Mouse (Mus musculus) neural tube, embryonic 11.5 days (tissue): ENCODE results near the gene Gm47985. TPM values are rescaled to one million over a fixed set of nuclear protein-coding genes. Genes with fewer than 3 reads are reported as not detected.
"Not testable (repeated sequence)": the region's sequence is repeated elsewhere in the genome, so short reads cannot be mapped to it uniquely, and the experiment has no call there.

Experiments used
- ATAC-seq: fragments of 200-750 bp; cut with Nextera tagmentation; 2 replicates; pipeline ENCODE4 v1.8.0; 2017; ENCODE audit warnings: moderate number of reproducible peaks, mild to moderate bottlenecking, moderate TSS enrichment, moderate library complexity; ENCODE audit not compliant: insufficient read depth, low FRiP score, low TSS enrichment
- DNase-seq: peaks from one replicate; pipeline ENCODE4 v3.0.0-alpha.2; 2015; ENCODE audit warnings: low spot score
- H3K27ac ChIP-seq: fragments of 300-500 bp; sonication (generic); 2 replicates; pipeline ENCODE4 v1.5.1; 2014; ENCODE audit warnings: low read depth, mild to moderate bottlenecking, low read length
- H3K27me3 ChIP-seq: fragments of 300-500 bp; sonication (generic); 2 replicates; pipeline ENCODE4 v1.6.1; 2014; ENCODE audit warnings: mild to moderate bottlenecking, low read length, mixed read lengths; ENCODE audit not compliant: control insufficient read depth, insufficient read depth
- H3K36me3 ChIP-seq: fragments of 300-500 bp; sonication (generic); 2 replicates; pipeline ENCODE4 v1.6.1; 2014; ENCODE audit warnings: mild to moderate bottlenecking, low read length, moderate library complexity, mixed read lengths; ENCODE audit not compliant: control insufficient read depth, insufficient read depth
- H3K4me1 ChIP-seq: fragments of 300-500 bp; sonication (generic); 2 replicates; pipeline ENCODE4 v1.6.1; 2014; ENCODE audit warnings: low read length, mixed read lengths; ENCODE audit not compliant: control insufficient read depth, insufficient read depth
- H3K4me2 ChIP-seq: fragments of 300-500 bp; sonication (generic); 2 replicates; pipeline ENCODE4 v1.6.1; 2014; ENCODE audit warnings: low read depth, mild to moderate bottlenecking, moderate library complexity
- H3K4me3 ChIP-seq: fragments of 300-500 bp; sonication (generic); 2 replicates; pipeline ENCODE4 v1.5.1; 2014; ENCODE audit warnings: low read depth, low read length
- H3K9ac ChIP-seq: fragments of 300-500 bp; sonication (generic); 2 replicates; pipeline ENCODE4 v1.6.1; 2014; ENCODE audit warnings: mild to moderate bottlenecking, low read length
- H3K9me3 ChIP-seq: fragments of 300-500 bp; sonication (generic); 2 replicates; pipeline ENCODE4 v1.6.1; 2016; ENCODE audit warnings: low read length; ENCODE audit not compliant: control insufficient read depth
- WGBS: fragments of 180-500 bp; shearing (Covaris S2); extraction: QIAGEN DNeasy Blood & Tissue Kit; methylation state at CpG from one replicate; pipeline ENCODE4 v1.1.7; 2014; 5-methylcytosine and 5-hydroxymethylcytosine counted together
- polyA plus RNA-seq: library from polyadenylated mRNA; unstranded; fragments of >200 nt; fragmentation: Nextera tagmentation; extraction: Ambion mirVana; gene quantifications from 2 replicates; pipeline ENCODE4 v1.2.1, GENCODE M21; 2014

Gene Gm47985
- polyA plus RNA-seq, 1 experiment from 2014 or later = 0.46 TPM

- no peak overlapping the region for H3K4me3 ChIP-seq
- H3K36me3 ChIP-seq = no peaks in the 10 kb centered on the region
- no peak overlapping the region for H3K9ac ChIP-seq
- ATAC-seq = no peak
- H3K9me3 ChIP-seq = no peaks in the 10 kb centered on the region
- H3K27me3 ChIP-seq = no peaks in the 10 kb centered on the region
- WGBS = 72% methylated on average over 2 of the region's 2 CpGs
- no peaks in the 10 kb centered on the region for H3K4me1 ChIP-seq
- H3K27ac ChIP-seq = no peak overlapping the region
- no peak overlapping the region for H3K4me2 ChIP-seq
- DNase-seq = no peak
Observed at GRCm38 (mm10) chr1:151171572-151172461, 10.5 kb upstream of the Gm47985 start.

DNA sequence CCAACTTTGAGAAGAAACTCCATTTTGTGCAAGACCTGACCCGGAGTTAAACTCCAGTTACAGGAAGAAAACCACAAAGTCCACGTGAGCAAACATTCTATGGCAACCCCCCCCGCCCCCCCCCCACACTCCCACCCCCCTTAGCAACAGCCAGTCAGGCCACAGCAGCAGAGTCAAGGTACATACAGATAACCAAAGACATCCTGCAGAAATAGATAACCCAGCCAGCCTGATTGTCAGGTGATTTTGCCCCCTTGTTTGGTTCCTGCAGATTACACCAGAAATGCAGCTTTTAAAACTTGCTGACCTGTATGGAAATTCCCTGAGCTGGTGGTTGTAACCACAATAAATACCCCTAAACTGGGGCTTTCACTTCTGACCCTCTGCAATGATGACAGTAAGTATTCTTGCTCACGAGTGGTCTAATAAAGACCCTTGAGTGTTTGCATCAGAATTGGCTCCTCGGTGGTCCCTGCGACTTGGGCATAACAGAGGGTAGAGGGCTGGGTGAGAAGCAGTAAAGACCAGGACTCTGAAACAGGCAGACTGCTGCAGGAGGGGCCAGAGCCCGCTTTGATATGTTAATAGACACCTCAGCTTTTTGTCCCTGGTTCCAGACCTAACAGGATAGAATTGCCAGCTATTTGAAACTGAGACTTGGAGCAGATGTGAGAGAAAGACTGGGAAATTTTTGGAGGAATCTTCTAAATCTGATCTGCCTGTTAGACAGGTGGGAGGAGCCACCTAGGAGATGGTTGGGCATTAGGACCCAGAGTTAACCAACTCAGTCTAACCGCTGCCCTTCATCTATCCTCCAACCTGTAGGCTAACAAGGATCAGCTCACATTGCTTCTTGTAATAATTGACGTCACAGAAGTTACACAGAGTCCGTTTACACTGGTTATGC lies 5.1 kb upstream of the Gm47985 start:
- Histone ChIP-seq H3K9me3 (no peaks in the 10 kb centered on the region), H3K27ac (peak overlapping the region; percentile 39; the same call in 1 of the 2 replicates), H3K27me3 (no peaks in the 10 kb centered on the region), H3K4me3 (0 out of 2 replicates have a peak overlapping the region, but pooled peaks have one; percentile 12), H3K4me2 (peak overlapping the region; percentile 41), H3K4me1 (peaks cover 8% of the 10 kb centered on the region), H3K36me3 (no peaks in the 10 kb centered on the region), H3K9ac (no peak overlapping the region; the same call in 1 of the 2 replicates)
- DNase-seq = no peak
- peak; percentile 81 for ATAC-seq
- WGBS = 6% methylated on average over 10 of the region's 10 CpGs

GRCm38 (mm10) chr1:151177937-151178271 lies 4.4 kb upstream of the Gm47985 start:
- peak overlapping the region; percentile 41 for H3K4me2 ChIP-seq
- no peaks in the 10 kb centered on the region for H3K36me3 ChIP-seq
- H3K27ac ChIP-seq = no peak overlapping the region
- 0 out of 2 replicates have a peak overlapping the region, but pooled peaks have one; percentile 12 for H3K4me3 ChIP-seq
- 4% methylated on average over 4 of the region's 4 CpGs for WGBS
- ATAC-seq = no peak
- no peaks in the 10 kb centered on the region for H3K9me3 ChIP-seq
- H3K27me3 ChIP-seq = no peaks in the 10 kb centered on the region
- H3K9ac ChIP-seq = no peak overlapping the region; the same call in 1 of the 2 replicates
- no peak for DNase-seq
- peaks cover 8% of the 10 kb centered on the region for H3K4me1 ChIP-seq

DNA sequence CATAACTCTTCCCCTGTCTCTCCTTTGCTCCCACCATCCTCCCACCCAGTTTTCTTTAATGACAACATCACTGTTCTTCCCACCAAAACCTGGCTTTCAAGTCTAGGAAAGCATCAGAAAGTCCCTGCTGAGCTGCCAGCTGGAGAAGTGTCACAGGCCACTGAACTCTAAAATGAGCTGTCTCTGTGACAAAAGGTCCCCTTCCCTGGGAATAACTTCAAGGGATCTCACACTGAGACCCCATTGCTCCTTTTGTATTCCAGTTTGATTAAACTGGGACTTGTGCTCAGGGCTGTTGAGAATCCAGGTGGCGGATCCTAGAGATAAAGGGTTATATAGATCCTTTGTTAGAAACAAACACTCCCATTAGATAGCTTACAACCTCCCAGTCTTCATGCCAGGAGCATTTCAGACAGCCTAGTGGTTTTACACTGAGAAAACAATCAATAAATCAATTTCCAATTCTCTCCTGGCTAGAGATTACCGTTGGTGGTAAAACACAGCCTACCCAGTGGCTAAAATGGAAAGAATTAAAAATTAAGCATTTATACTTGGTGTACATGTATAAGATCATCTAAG lies 3.7 kb upstream of the Gm47985 start:
- 12% methylated on average over 2 of the region's 2 CpGs for WGBS
- Histone ChIP-seq H3K36me3 (no peaks in the 10 kb centered on the region), H3K9ac (no peak overlapping the region), H3K4me1 (peaks cover 8% of the 10 kb centered on the region), H3K27ac (no peak overlapping the region), H3K4me2 (no peak overlapping the region), H3K9me3 (no peaks in the 10 kb centered on the region), H3K4me3 (no peak overlapping the region), H3K27me3 (no peaks in the 10 kb centered on the region)
- peak; percentile 34 for DNase-seq
- ATAC-seq = peak; percentile 45; the same call in 1 of the 2 replicates

DNA sequence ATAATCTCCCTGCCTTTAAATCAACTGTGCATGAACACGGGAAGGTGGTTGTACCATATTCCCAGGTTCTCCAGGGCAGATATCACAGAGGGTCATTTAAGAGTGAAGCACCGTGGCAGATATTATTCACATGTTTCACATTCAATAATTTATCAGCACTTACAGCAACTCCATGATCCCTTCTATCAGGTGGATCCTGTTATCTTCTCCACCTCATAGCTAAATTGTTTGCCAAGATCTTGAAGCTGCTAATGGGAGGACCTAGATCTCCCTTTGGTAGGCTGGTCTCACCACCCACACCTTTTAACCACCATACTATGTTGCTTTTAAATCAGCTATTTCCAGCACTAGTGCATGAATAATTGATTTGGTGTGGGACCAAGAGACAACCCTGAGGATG lies 2.2 kb upstream of the Gm47985 start:
- 91% methylated on average over 2 of the region's 2 CpGs for WGBS
- Histone ChIP-seq H3K9me3 (no peaks in the 10 kb centered on the region), H3K9ac (no peak overlapping the region), H3K4me1 (peaks cover 8% of the 10 kb centered on the region), H3K36me3 (no peaks in the 10 kb centered on the region), H3K4me3 (no peak overlapping the region), H3K4me2 (no peak overlapping the region), H3K27me3 (no peaks in the 10 kb centered on the region), H3K27ac (no peak overlapping the region)
- ATAC-seq (no peak), DNase-seq (no peak)

GRCm38 (mm10) chr1:151186186-151186585 lies 3.8 kb downstream of the Gm47985 start:
- WGBS = 92% methylated on average over 3 of the region's 3 CpGs
- not testable (repeated sequence) for H3K9me3 ChIP-seq, H3K9ac ChIP-seq

DNA sequence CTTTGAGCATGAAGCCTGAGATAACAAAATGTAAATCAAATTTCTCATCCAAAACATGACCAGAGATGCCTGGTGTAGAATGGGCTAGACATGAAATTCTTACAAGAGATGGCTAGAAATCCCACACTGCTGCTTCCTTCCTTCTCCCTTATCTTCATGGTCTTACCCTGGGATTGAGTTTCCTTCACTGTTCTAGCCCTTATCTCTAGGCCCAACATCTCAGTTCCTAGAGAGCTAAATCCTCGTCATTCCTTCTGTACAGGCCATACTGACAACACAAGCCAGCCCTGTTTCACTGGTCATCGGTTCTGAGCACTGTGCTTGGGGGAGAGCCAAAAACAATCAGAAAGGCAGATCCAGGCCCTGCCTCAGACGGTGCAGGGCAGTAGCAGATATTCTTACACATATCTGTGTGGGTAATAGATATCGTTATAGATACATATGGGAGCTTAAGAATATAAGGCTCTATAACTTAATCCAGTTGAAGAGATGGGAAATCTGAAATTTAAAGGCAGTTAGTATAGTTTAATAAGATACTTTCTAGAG lies 4.6 kb downstream of the Gm47985 start:
- not testable (repeated sequence) for H3K4me2 ChIP-seq, ATAC-seq, H3K36me3 ChIP-seq, H3K4me3 ChIP-seq, H3K27me3 ChIP-seq, H3K9me3 ChIP-seq, H3K4me1 ChIP-seq, H3K27ac ChIP-seq, H3K9ac ChIP-seq, DNase-seq
- 91% methylated on average over 4 of the region's 4 CpGs for WGBS

More at GRCm38 (mm10) chr1:151186186-151186585, 3.8 kb downstream of the Gm47985 start:
- not testable (repeated sequence) for ATAC-seq, H3K27ac ChIP-seq, H3K4me1 ChIP-seq, H3K36me3 ChIP-seq, DNase-seq, H3K27me3 ChIP-seq, H3K4me3 ChIP-seq, H3K4me2 ChIP-seq

DNA sequence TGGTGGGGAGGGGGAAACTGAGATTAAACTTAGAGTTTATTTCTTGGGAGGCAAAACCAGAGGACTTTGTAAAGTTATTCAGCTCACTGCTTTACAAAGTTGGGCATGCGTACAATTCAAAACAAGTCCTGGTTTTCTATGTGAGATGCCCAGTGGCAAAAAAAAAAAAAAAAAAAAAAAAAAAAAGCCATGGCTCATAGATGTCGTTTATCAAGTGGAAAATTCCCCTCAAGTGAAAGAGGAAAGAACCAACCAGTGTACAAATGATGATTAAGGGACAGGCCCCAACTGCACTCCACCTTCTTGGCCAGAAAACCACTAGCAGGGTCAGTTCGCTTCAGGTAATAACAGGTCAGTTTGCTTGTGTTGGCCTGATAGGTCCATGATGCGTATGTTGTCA lies 6.1 kb downstream of the Gm47985 start:
- Histone ChIP-seq H3K9ac (no peak overlapping the region), H3K27ac (no peak overlapping the region), H3K36me3 (no peaks in the 10 kb centered on the region), H3K27me3 (no peaks in the 10 kb centered on the region), H3K4me3 (no peak overlapping the region), H3K9me3 (no peaks in the 10 kb centered on the region), H3K4me2 (no peak overlapping the region), H3K4me1 (no peaks in the 10 kb centered on the region)
- WGBS = 92% methylated on average over 4 of the region's 4 CpGs
- DNase-seq (no peak), ATAC-seq (no peak)
